Mouse (Mus musculus) C2C12 (cell line): ENCODE measurements around the gene Relb. TPM values are rescaled to one million over a fixed set of nuclear protein-coding genes. Genes with fewer than 3 reads are reported as not detected.
A peak's percentile ranks its signal among the peaks of the same experiment; 100 is the strongest.

Experiments used
- H3K27me3 ChIP-seq: one replicate; pipeline ENCODE4 v1.6.1; 2011; ENCODE audit not compliant: control insufficient read depth, insufficient read depth, insufficient read length
- H3K36me3 ChIP-seq: one replicate; pipeline ENCODE4 v1.6.1; 2011; ENCODE audit not compliant: control insufficient read depth, insufficient read depth
- H3K4me3 ChIP-seq: one replicate; pipeline ENCODE4 v1.5.1; 2011; ENCODE audit warnings: mild to moderate bottlenecking, control low read depth; ENCODE audit not compliant: poor library complexity, insufficient read depth, severe bottlenecking
- H3K79me2 ChIP-seq: one replicate; pipeline ENCODE4 v1.6.1; 2011; ENCODE audit not compliant: control insufficient read depth, insufficient read depth
- H3K79me3 ChIP-seq: one replicate; pipeline ENCODE4 v1.6.1; 2011; ENCODE audit warnings: low read depth, control low read depth
- H3ac ChIP-seq: one replicate; pipeline ENCODE3; 2011; ENCODE audit warnings: low read depth; ENCODE audit not compliant: control insufficient read depth, insufficient read length
- CEBPB ChIP-seq: IDR thresholded peaks from one replicate; pipeline ENCODE4 v1.6.1; 2011; ENCODE audit warnings: low read depth, mild to moderate bottlenecking, control low read depth, moderate library complexity
- CTCF ChIP-seq: IDR thresholded peaks from one replicate; pipeline ENCODE4 v1.5.1; 2011; ENCODE audit not compliant: control insufficient read depth, insufficient read depth, insufficient read length
- FOSL1 ChIP-seq: IDR thresholded peaks from one replicate; pipeline ENCODE4 v1.8.0; 2011; ENCODE audit warnings: mild to moderate bottlenecking, low read length; ENCODE audit not compliant: poor library complexity, insufficient read depth, severe bottlenecking
- MAX ChIP-seq: IDR thresholded peaks from one replicate; pipeline ENCODE4 v1.6.1; 2011; ENCODE audit warnings: mild to moderate bottlenecking, control low read depth
- MYOD1 ChIP-seq: IDR thresholded peaks from one replicate; pipeline ENCODE4 v1.6.1; 2011; ENCODE audit warnings: low read depth; ENCODE audit not compliant: control insufficient read depth, insufficient read length
- MYOG ChIP-seq: IDR thresholded peaks from one replicate; pipeline ENCODE4 v1.6.1; 2011; ENCODE audit not compliant: control insufficient read depth, insufficient read length; ENCODE audit errors: extremely low read depth
- USF1 ChIP-seq: IDR thresholded peaks from one replicate; pipeline ENCODE4 v1.6.1; 2011; ENCODE audit warnings: low read depth, mild to moderate bottlenecking, control low read depth, moderate library complexity
- polyA plus RNA-seq: library from polyadenylated mRNA; unstranded; fragments of >200 nt; fragmentation: generic; extraction: Trizol; gene quantifications from one replicate; pipeline ENCODE4 v1.2.1, GENCODE M21; 2012; ENCODE audit warnings: missing spikeins

The Relb gene
- polyA plus RNA-seq, 1 experiment: 11.1 TPM

- H3ac ChIP-seq: no peak overlapping the region
- peaks cover 40% of the 10 kb centered on the region for H3K79me2 ChIP-seq
- H3K27me3 ChIP-seq: no peaks in the 10 kb centered on the region
- peaks cover 19% of the 10 kb centered on the region for H3K36me3 ChIP-seq
- TF ChIP-seq CEBPB (no peak), FOSL1 (no peak), CTCF (no peak), MYOD1 (no peak), MYOG (no peak), MAX (no peak), USF1 (no peak)
- no peak overlapping the region for H3K4me3 ChIP-seq
- peaks cover 25% of the 10 kb centered on the region for H3K79me3 ChIP-seq
These were observed 63.4 kb downstream of the Relb start for GRCm38 (mm10) chr7:19565803-19566202.

- no peak overlapping the region for H3ac ChIP-seq
- TF ChIP-seq FOSL1 (no peak), CTCF (no peak), MYOD1 (no peak), USF1 (no peak), MYOG (no peak), CEBPB (no peak), MAX (no peak)
- no peaks in the 10 kb centered on the region for H3K27me3 ChIP-seq
- H3K79me2 ChIP-seq: peaks cover 40% of the 10 kb centered on the region
- H3K36me3 ChIP-seq: peaks cover 15% of the 10 kb centered on the region
- H3K4me3 ChIP-seq: no peak overlapping the region
- peaks cover 29% of the 10 kb centered on the region for H3K79me3 ChIP-seq
These were observed 64.8 kb downstream of the Relb start for GRCm38 (mm10) chr7:19564455-19564854.

- no peak overlapping the region for H3K4me3 ChIP-seq
These were observed 65.4 kb downstream of the Relb start for GRCm38 (mm10) chr7:19563884-19564283.

GRCm38 (mm10) chr7:19562643-19563410 lies 66.4 kb downstream of the Relb start, which contains the start of gene Ppp1r37:
Ppp1r37 (minus strand) TSS chr7:19563076.
- no peak for TF ChIP-seq MYOD1
- TF ChIP-seq CEBPB: no peak
- H3K27me3 ChIP-seq: no peaks in the 10 kb centered on the region
- peaks cover 41% of the 10 kb centered on the region for H3K79me3 ChIP-seq

More at GRCm38 (mm10) chr7:19563884-19564283, 65.4 kb downstream of the Relb start:
- peaks cover 31% of the 10 kb centered on the region for H3K79me3 ChIP-seq
- H3K79me2 ChIP-seq: peaks cover 40% of the 10 kb centered on the region
- TF ChIP-seq MYOG (no peak), MYOD1 (no peak), CTCF (no peak), USF1 (no peak), FOSL1 (no peak), MAX (no peak), CEBPB (no peak)
- peaks cover 15% of the 10 kb centered on the region for H3K36me3 ChIP-seq
- H3K27me3 ChIP-seq: no peaks in the 10 kb centered on the region
- H3ac ChIP-seq: no peak overlapping the region

GRCm38 (mm10) chr7:19561765-19562642 lies 67.2 kb downstream of the Relb start:
- Histone ChIP-seq H3K79me3 (peaks cover 46% of the 10 kb centered on the region), H3ac (peak overlapping the region; percentile 93), H3K79me2 (peaks cover 50% of the 10 kb centered on the region), H3K36me3 (peaks cover 15% of the 10 kb centered on the region), H3K4me3 (peak overlapping the region; percentile 83), H3K27me3 (no peaks in the 10 kb centered on the region)
- TF ChIP-seq CTCF (no peak), USF1 (no peak), MYOG (no peak), MYOD1 (no peak), FOSL1 (no peak), MAX (no peak), CEBPB (no peak)

More at GRCm38 (mm10) chr7:19562643-19563410, 66.4 kb downstream of the Relb start, which contains the start of gene Ppp1r37:
- Histone ChIP-seq H3K79me2 (peaks cover 42% of the 10 kb centered on the region), H3K36me3 (peaks cover 15% of the 10 kb centered on the region), H3ac (peak within 1 kb of the TSS; percentile 93), H3K4me3 (peak within 1 kb of the TSS; percentile 83)
